Mouse (Mus musculus) B cell, adult 62 days (primary cell): ENCODE measurements around the gene Mrln. TPM values are rescaled to one million over a fixed set of nuclear protein-coding genes. Genes with fewer than 3 reads are reported as not detected.

ENCODE experiments used
- total RNA-seq: library from RNA; stranded (reverse); gene quantifications from 4 replicates; pipeline ENCODE4 v1.2.4, GENCODE M21; 2023

Gene Mrln
- not detected in 4 replicates for total RNA-seq

DNA sequence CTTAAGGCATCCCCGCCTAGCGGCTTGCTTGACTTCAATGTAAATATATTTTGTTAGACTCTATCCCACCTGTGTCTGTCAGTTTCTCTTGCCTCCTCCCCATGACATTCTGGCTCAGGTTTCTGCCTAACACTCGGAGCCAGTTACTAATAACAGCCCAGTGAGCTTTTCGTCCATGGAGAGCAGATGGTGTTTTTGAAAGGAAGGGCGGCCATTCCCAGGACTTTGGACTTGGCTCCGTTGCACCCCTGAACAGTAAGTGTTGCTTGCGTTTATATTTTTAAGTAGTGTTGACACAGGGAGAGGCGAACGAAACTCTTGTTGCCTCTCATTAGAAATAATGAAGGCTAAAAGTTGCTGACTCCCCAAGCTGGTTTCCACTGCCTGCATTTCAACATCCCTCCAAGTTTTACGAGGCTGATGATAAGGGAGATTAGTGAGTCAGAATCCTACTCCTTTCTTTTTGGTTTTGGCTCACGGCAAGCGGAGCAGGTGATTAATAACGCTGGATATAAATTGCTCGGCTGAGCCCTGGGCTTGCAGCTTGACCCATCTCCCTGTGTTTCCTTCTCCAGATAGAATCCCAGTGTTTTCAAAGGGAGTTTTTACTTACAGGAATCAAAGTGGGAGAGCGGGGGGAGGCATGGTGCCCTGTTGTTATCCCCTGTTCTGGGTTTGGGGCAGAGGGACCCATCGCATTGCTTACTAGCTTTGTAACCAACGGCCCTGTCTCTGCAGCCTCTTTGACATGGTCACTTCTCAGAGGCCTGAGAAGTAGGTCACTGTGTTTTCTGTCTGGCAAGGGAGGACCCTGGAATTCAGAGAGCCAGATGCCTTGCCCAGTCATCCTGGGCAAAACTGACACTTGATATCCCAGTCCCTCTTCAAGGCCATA, at the start of gene Mrln:
Gene Mrln (plus strand): TSS at position 160 of the 895 bp plus-strand sequence.

DNA sequence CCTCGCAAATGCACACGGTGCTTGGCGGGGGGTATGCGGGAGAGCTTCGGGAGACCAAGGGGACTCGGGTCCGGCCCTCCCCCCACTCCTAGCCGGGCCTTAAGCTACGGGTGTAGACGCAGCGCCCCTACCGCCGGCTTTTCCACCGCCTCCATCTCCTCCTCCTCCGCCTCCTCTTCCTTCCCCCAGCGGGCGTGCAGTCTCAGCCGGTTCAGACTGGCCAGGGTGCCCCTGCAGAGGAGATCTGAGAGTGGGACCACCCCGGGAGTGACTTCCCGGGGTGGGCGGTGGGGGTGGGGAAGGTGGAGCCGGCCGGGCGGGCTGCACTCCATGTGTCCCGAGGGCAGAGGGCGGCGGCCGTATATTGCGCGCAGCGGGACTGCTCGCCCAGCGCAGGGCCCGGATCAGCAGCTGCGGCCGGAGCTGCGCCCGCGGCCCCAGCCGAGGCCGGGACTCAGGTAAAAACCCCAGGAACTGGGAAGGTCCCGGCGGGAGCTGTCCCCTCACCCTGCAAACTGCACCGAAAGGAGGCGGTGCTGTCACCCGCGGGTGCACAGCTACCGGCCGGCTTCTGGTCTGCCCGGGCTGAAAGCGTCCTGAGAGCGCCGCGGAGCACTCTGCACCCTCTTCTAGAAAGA, 40.6 kb downstream of the Mrln start, which contains the start of gene Slc16a9:
Gene Slc16a9 (plus strand): TSS at position 180 of the 638 bp plus-strand sequence.

Other genes with a start within 250 kb of the Mrln start
- 65.5 to 89.0 TPM (median 72.5 TPM) in 4 replicates for gene Ccdc6, start 107.5 kb upstream of the Mrln start, total RNA-seq
- 0.26 to 0.51 TPM (median 0.50 TPM) in 3 of 4 replicates, not detected in the other for gene Slc16a9, start 40.4 kb downstream of the Mrln start, total RNA-seq
- gene Fam13c, start 235.8 kb downstream of the Mrln start, total RNA-seq, result not detected in 4 replicates